Mouse (Mus musculus) ovary, postnatal 36 days (tissue): Measurements from ENCODE around the gene Nelfcd.

Source experiments
- DNase-seq: peaks from one replicate; pipeline ENCODE4 v3.0.0; 2022; ENCODE audit warnings: low spot score, mixed read lengths

The Nelfcd gene

DNA sequence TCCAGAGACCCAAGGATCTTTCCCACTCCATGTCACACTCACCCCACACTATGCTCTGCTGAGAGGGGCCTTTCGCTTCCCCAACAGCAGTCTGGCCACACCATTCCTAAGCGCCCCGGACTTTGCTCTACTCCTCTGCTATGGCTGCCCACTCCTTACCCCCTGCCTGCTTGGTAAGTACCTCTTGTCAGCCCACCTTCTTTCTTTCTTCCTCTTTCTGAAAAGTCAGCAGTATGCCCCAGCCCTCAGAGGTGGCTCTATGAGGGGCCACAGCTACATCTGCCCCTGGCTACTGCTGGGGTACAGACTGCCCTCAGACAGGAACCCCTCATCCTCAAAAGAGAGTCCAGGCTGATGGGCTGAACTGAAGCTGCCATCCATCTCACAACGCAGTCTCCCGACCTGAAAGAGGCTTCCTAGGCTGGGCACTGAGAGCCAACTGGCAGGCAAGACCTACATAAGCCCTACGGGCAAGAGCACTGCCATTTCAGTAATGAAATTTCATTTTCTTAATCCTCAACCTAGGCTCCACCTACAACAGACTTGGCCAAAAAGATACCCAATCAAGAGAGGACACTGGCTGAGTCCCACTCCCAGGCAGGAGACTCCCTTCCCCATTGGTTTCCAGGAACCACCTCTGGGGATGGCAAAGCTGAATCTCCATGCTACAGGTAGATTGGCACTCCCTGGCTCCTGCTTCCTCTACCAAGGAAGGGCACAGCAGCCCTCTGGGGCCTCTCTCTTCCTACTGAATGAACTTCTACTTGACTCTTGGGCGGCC lies 21.5 kb downstream of the Nelfcd start:
- DNase-seq: no peak

DNA sequence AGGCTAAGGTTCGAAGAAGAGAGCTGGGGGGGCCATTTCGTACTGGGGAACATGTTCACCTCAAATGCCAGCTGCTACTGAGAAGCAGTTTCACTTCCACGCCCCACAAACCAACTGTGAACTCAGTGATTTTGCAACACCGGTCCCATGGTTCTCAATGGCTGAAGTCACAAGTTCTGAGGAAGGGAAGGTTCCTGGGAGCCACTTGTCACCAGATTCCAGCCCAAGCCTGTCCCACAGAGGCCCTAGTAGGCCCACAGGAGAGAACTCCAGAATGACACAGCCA lies 22.0 kb downstream of the Nelfcd start:
- no peak for DNase-seq

DNA sequence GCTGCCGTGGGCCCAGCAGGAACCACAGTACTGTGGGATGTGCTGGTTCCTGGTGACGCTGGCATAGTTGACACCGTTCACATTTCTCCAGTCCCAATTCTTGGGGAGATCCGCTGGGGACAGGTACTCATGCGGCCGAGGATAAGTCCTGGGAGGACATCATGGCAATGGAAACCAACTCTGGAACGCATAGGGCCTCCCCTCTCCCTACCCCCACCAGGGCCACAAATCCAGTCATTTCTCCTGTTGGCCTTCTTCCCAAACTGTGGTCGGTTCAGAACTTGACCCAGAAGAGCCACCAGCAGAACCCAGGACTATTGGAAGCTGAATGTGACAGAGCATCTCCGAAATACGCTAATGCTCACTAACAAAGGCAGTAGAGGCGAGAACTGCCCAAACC lies 22.6 kb downstream of the Nelfcd start:
- no peak for DNase-seq

DNA sequence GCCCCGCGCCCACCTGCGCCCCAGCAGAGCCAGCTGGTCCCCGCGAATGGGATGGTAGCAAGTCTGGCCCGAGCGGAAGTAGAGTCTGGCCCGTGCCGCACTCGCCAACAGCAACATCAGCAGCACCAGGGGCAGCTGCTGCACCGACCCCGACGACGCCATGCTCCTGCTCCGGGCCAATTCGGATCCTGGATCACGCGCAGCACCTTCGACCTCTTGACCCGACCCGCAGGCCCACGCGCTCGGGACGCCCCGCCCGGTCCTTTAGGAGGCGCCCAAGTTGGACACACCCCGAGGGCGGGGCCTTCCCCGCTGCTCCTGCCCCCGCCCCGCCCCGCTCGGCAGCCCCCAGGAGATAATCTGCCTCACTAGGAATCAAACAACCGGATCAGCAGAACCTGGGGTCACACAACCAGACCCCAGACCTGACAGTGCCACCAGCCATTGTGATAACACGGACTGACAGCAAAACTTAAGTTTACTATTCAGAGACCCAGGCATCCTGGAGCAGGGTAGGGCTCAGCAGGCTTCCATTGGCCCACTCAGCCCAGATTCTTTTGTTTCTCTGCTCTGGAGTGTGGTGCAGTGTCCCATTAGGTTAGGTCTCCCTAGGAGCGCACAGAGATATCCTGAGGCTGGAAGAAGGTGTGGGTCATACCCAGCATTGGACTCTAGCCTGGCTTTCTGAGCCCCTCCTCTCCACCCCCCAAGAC lies 23.3 kb downstream of the Nelfcd start, which contains the start of gene Ctsz:
TSS of gene Ctsz (minus strand) at position 303 of the 713 bp plus-strand sequence.
- DNase-seq: peak; percentile 75

- DNase-seq: no peak
These were observed 23.8 kb downstream of the Nelfcd start for GRCm38 (mm10) chr2:174439450-174439838.

DNA sequence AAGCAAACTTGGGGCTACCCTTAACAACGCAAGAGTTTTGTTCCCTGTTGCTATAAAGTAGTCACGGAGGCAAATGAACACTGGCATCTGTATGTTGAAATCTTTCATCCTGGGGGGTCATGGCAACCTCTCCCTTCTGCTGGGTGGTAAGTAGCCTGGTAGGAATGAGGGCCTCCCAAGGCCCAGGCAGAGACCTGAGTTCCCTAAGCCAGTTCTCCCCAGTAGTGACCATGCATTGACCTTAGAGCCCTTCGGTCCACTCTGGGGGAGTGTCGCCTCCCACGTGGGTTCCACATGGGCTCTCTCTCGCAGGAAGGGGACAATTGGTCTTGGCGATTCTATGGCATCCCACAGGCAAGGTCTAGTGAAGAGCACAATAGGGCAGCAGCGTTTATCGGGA lies 24.4 kb downstream of the Nelfcd start:
- DNase-seq: no peak

- DNase-seq: no peak
These were observed 26.3 kb downstream of the Nelfcd start for GRCm38 (mm10) chr2:174441898-174442297.

- DNase-seq: no peak
These were observed 26.9 kb downstream of the Nelfcd start for GRCm38 (mm10) chr2:174442460-174442859.

- DNase-seq: no peak
These were observed 27.4 kb downstream of the Nelfcd start for GRCm38 (mm10) chr2:174443046-174443445.

GRCm38 (mm10) chr2:174444359-174444758 lies 28.8 kb downstream of the Nelfcd start:
- no peak for DNase-seq

GRCm38 (mm10) chr2:174445018-174445417 lies 29.4 kb downstream of the Nelfcd start:
- DNase-seq: no peak

GRCm38 (mm10) chr2:174446492-174446891 lies 30.9 kb downstream of the Nelfcd start:
- DNase-seq: no peak

GRCm38 (mm10) chr2:174446905-174447304 lies 31.3 kb downstream of the Nelfcd start:
- DNase-seq: no peak

DNA sequence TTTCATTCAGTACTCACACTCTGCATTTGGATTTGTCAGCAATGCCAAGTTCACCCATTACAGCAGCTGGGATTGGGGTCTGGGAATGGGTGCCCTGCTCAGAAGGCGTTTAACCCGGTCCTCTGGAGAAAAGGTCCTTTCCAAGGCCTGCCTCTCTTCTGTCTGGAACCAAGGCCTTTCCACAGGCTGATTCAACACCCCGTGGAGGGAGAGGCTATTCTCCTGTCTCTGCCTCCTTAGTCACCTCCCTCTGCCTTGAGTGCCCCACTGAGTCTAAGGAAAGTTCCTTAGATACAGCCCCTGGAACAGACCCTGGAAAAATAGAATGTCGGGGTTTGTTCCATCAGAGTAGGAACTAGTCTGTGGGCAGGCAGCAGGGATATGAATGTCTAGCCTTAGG lies 32.8 kb downstream of the Nelfcd start:
- DNase-seq: no peak

GRCm38 (mm10) chr2:174450353-174450752 lies 34.7 kb downstream of the Nelfcd start, which contains the start of gene Tubb1:
TSS of gene Tubb1 (plus strand) at chr2:174450695.
- DNase-seq: no peak

DNA sequence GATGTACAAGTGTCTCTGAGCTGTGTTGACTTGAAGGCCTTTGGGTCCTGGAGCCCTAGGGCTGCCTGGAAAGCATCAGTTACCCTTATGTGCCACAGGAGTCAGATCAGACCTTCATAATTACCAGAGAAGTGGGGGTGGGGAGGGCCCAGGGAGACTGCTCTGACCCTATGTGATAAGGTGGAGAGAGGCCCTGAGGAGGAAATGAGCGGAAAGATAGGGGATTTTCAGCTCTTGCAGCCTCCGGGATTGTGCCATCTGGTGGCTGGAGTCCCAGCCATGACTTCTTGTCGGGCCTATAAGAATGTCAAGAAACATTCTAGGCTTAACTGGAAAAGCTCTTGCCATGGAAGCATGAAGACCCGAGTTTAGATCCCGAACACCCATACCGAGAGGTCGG lies 38.1 kb downstream of the Nelfcd start:
- no peak for DNase-seq

DNA sequence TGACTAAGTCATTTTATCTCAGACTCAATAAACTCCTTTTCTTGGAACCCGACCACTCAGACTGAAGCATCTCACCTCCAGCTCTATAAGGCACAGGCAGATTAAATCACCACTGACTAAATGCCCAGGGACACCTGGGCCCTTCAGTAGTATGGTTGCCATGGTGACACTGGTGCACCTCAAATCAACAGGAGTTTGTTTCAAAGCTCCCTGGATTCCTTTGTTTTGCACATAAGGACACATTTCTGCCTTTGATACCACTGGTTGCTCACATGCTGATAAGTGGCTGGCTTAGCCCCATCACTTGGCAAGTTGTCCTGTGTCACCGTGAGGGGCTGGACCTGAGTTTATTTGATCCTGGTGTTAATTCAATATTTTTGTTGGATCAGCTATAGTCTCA lies 43.8 kb downstream of the Nelfcd start:
- no peak for DNase-seq

DNA sequence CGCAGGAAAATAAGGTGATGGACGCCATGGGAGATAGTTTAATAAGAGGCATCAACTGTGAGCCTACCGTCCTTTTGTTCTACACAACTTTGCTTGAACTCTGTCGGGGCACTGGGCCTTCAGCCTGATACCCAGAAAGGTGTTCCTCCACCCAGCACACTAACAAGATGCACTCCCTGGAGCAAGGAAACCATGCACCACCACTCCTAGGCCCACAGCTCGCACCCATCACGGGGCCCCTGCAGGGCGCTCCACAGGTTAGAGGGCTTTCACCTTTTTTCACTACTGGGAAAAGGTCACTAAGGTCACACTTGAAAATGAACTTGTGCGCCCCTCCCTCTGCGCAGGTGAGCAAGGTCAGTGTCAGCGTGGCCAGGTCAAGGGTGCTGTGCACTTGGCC lies 47.8 kb downstream of the Nelfcd start:
- no peak for DNase-seq

DNA sequence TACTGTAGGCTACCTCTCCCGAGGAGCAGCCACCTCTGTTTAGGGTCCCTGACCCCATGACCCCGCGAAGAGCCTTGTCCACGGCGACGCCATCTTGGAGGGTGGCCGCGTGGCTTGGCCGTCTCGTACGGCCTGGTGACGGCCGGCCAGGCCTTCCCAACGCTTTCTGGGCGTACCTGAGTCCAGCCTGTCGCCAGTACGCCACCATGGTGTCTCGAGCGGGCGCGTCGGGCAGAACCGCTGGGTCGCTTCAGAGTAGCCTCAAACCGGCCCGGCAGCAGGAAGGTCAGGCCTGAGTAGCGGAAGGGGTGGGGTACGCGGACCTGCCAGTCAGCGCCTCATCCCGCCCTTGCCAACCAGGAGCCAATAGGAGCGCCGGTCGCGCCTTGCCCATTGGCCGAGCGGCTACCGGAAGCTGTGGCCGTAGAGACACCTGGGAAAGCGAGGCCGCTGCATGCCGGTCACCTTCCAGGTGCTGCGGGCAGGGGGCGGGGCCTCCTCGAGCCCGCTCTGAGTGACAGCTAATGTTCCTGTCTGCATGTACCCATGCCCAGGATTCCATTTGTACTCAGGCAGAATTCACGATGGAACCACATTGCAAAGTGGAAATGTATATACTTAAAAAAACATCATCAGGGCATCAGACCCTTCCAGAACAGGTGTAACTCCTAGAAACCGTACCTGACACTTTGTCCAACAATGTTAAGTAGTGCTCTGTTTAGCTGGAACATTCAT lies 48.4 kb downstream of the Nelfcd start, which contains the start of gene Atp5e:
TSS of gene Atp5e (minus strand) at position 317 of the 735 bp plus-strand sequence.
- DNase-seq: peak; percentile 95

DNA sequence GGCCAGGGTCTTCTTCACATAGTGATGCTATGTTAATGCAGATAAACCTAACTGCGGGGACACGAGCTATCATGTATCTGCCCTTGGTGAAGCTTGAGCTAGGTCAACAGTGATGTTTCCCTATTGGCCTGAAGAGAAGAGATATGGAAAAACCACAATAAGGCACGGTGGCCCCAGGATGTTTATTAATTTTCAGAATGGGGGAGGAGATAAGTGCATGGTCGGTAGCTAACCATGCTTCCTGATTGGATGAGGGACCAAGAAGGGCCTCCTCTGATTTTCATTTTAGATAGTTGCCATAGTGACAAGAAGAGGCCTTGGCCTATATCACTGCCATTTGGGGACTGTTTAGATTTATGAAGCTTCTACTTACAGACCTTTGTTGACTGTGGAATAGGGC lies 54.7 kb downstream of the Nelfcd start:
- DNase-seq: no peak

DNA sequence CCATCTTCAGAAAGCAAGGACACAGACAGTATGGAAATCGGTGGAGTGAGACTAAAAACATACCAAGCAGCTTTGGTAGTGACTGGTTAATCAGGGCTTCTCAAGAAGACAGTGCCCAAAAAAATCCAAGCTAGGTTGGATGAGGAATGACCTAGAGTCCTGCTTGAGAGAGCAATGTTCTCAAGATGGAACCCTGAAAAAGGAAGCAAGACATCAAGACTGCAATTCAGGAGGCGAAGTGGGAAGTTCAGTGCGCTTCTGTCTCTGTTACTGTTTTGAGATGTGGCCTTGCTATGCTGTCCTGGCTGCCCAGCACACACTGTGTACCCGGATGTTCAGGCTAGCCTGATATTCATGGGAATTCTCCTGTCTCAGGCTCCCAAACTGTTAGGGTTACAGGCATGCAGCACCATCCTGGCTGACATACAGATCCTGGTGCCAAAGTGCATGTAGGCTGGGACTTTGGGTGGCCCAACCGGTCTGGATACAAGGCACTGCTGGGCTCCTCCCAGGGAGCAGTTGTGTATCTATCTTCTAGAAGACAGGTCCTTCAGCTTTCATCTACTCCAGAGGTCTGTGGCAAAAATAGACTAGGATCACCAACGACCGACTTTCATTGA lies 55.3 kb downstream of the Nelfcd start:
- DNase-seq: no peak

GRCm38 (mm10) chr2:174472407-174472806 lies 56.8 kb downstream of the Nelfcd start:
- DNase-seq: no peak
